Mouse (Mus musculus): Measurements from ENCODE around the gene Hcfc1.
A peak's percentile ranks its signal among the peaks of the same experiment; 100 is the strongest.

The Hcfc1 gene

GRCm38 (mm10) chrX:73942294-73942693 lies 23.9 kb downstream of the Hcfc1 start:
- no peak for DNase-seq (ENCODE audit: low read depth, low spot score)

DNA sequence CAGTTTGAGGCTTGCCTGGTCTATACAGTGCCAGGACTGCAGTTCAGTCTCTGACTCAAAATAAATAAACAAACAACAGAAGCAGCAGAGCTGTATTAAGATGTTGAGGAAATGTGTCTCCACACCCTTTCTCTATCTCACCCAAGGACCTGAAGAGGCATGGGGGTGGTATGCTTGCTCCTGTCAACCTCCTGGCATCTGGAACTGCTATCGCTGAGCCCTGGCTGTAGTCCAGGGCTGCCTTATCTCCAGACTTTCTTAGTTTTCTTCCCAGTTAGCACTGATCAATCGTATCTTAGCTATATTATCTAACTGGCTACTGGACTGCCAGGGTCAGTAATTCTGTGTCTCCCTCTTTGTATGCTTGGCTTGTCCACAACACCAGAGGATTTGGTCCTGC lies 24.3 kb downstream of the Hcfc1 start:
- DNase-seq (ENCODE audit: low read depth, low spot score), result no peak

GRCm38 (mm10) chrX:73931871-73932270 lies 34.3 kb downstream of the Hcfc1 start:
- no peak for DNase-seq (ENCODE audit: low read depth, low spot score)

DNA sequence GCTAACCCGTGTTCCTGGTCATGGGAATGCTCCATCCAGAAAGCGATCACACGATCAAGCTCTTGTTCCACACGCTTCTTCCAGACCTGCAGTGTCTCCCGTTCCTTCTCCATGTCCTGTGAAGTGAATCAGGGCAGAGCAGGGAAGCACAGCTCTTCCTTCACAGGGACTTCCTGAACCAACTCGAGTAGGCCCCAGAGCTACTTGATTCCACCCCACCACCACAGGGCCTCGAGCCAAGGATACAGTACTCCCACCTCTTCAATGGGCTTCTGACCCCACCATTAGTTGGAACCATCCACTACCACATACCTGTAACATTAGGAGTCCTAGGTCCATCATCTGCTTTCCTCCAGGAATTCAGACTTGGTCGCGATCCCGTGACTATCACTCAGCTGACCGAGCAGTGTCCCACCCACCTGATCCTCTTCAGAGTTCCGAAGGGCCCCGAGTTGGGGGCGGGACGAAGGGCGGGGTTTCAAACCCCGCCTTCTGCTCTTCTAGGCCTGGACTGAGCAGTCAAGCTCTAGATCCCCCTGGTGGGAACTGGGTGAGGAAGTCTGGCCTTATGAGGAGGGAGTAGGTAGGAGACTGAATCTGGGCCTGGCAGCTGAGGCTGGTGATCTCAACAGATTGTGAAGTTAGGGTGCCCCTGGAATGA lies 35.6 kb downstream of the Hcfc1 start, which contains the start of gene Renbp:
Gene Renbp (minus strand): TSS at position 449 of the 661 bp plus-strand sequence.
- peak; percentile 49 for DNase-seq (ENCODE audit: low read depth, low spot score)

DNA sequence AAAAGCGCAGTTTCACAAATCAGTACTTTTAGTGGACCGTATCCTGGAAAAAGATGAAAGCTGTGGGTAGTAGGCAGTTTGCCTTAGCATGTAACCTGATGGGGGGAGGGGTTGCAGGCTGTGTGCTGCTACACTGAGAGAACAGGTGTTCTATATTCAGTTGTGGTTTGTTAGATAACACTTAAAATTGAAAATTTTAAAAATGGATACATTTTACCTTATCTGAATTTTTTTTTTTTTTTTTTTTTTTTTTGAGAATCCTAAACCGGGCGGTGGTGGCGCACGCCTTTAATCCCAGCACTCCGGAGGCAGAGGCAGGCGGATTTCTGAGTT lies 43.6 kb downstream of the Hcfc1 start:
- DNase-seq (ENCODE audit: low read depth, low spot score), result no peak

DNA sequence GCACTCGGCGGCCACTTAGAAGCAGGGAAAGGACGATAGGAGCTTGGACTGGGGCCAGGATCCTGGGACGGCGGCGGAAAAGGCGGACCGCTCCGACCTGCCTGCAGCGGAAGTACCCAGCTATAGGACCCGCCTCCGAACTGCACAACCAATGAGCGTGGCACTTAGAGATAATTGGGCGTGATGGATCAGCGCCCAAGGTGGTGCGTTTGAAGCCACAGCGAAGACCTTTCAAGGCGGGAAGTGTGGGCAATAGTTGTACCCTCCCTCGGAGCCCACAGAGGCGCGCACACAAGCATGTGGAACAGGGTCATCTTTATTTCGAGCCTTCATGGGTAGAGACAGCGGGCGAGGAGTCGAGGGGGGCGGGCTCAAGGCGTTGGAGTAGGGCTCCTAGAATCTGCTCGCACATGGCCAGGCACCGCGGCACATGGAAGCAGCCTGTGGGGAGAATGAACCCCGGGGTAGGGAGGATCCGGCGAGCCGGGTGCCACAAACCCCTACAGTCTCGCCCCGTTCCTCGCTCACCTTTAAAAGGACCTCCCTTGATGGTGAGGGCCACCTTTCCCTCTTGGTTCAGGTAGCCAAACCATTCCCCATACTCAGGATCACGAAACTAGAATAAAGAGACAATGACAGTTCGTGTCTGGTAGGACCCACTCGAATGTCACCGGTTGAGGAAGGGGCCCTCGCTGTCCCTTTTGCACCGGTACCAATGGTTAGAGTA lies 44.2 kb downstream of the Hcfc1 start, which contains the start of the genes Arhgap4 and Naa10:
Gene Arhgap4 (minus strand): TSS at position 48 of the 727 bp plus-strand sequence.
Gene Naa10 (minus strand): TSS at position 122 of the 727 bp plus-strand sequence.
- peak; percentile 86 for DNase-seq (ENCODE audit: low read depth, low spot score)

DNA sequence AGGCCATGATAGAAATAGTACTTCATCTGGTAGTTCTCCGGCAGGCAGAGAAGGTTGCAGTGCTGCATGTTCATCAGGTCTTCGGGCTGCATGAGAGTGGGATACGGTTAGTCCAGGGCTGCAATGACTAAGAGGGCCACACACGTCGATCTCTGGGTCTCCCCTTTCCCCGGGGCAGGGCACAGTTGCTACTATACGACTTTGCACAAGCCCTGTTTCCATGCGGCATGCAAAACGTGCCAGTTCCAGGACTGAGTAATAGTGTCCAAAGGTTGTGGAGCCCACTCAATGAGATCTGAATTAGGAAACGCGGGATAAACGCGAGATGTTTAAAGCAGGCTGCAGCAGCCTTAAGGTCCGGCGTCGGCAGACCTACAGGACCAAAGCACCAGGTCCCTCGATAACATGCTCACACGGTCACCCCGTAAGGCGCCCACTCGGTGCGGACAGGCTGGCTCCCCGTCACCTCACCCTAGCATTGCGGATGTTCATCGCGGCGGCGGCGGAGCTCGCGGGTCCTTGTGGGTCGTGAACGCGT lies 44.8 kb downstream of the Hcfc1 start:
- DNase-seq (ENCODE audit: low read depth, low spot score), result no peak

GRCm38 (mm10) chrX:73918631-73919030 lies 47.5 kb downstream of the Hcfc1 start:
- no peak for DNase-seq (ENCODE audit: low read depth, low spot score)

DNA sequence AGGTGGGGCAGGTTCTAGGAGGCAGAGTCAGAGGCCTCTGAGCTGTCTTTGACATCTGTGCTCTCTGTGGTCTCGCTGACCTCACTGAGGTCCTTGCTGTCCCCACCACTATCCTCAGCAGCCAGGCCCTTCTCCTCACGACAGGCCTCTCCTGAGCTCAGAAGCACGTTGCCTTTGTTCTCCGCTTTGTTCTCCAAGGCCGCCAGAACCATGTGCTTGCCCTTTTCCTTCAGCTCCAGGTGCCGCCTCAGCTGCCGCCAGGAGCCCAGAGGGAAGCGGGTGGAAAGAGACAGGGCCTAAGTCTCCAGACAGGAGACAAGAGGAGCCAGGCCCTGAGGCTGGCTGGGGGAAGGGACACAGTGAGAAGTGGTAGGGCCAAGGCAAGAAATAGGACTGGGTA lies 49.2 kb downstream of the Hcfc1 start:
- DNase-seq (ENCODE audit: low read depth, low spot score), result no peak

- peak; percentile 98 for DNase-seq (ENCODE audit: low read depth, low spot score)
Observed at GRCm38 (mm10) chrX:73914827-73915703, 51.1 kb downstream of the Hcfc1 start.

- DNase-seq (ENCODE audit: low read depth, low spot score), result no peak
Observed at GRCm38 (mm10) chrX:73911588-73911987, 54.6 kb downstream of the Hcfc1 start.

- no peak for DNase-seq (ENCODE audit: low read depth, low spot score)
Observed at GRCm38 (mm10) chrX:73911156-73911555, 55.0 kb downstream of the Hcfc1 start.

DNA sequence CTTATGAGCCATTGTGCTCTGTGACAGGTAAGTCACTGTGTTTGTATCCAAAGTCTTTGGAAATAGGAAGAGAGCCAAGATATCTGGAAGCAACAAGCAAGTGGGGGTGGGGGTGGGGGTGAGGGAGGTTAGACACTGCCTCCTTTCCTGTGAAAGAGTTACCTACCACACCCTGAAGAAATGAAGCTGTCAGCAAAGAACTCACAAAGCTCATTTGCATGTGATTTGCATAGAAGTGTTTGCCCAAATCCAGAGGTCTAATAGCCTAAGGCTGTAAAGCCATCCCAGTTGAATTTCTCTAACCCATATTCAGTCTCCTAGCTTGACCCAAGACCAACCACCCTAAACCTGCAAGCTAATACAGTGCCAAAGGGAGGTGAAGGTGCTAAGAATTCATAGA lies 55.7 kb downstream of the Hcfc1 start:
- DNase-seq (ENCODE audit: low read depth, low spot score), result no peak

- DNase-seq (ENCODE audit: low read depth, low spot score), result no peak
Observed at GRCm38 (mm10) chrX:73910049-73910448, 56.1 kb downstream of the Hcfc1 start.

- no peak for DNase-seq (ENCODE audit: low read depth, low spot score)
Observed at GRCm38 (mm10) chrX:73897959-73898358, 68.2 kb downstream of the Hcfc1 start.

GRCm38 (mm10) chrX:73895719-73896118 lies 70.4 kb downstream of the Hcfc1 start, which contains the start of gene L1cam:
Gene L1cam (minus strand): TSS chrX:73896105.
- DNase-seq (ENCODE audit: low read depth, low spot score), result no peak

DNA sequence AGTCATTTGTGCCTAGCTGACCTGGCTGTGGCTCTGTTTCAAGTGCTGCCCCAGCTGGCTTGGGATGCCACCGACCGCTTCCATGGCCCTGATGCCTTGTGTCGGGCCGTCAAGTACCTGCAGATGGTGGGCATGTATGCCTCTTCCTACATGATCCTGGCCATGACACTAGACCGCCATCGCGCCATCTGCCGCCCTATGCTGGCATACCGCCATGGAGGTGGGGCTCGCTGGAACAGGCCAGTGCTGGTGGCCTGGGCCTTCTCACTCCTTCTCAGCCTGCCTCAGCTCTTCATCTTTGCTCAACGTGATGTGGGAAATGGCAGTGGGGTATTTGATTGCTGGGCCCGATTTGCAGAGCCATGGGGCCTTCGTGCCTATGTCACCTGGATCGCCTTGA lies 73.3 kb downstream of the Hcfc1 start:
- DNase-seq (ENCODE audit: low read depth, low spot score), result no peak
